Mouse (Mus musculus): ENCODE measurements around the gene Fam124b.

- TF ChIP-seq POLR2A (IDR thresholded peaks at IDR 0.05; ENCODE audit: control insufficient read depth, low read depth, low read length), result no peak
- no peak for TF ChIP-seq CTCF (IDR thresholded peaks at IDR 0.05; ENCODE audit: control insufficient read depth, insufficient read depth, insufficient replicate concordance, low read depth, low read length)
These were observed 32.0 kb upstream of the Fam124b start for GRCm38 (mm10) chr1:80250247-80250646.
